Mouse (Mus musculus): Measurements from ENCODE around the gene 1700021F07Rik.

1700021F07Rik gene

GRCm38 (mm10) chr2:173564179-173564578 is 41.8 kb downstream of the 1700021F07Rik start:
- no peak for DNase-seq

All from cerebellum, adult 9-10 months (tissue).